Mouse (Mus musculus): ENCODE data around the gene Prickle3. TPM values are rescaled to one million over a fixed set of nuclear protein-coding genes. Genes with fewer than 3 reads are reported as not detected.

The Prickle3 gene
- polyA plus RNA-seq, 1 experiment, result 13.0 TPM

GRCm38 (mm10) chrX:7670921-7671623 is 14.0 kb downstream of the Prickle3 start, which contains the start of gene Plp2:
Gene Plp2 (minus strand): TSS chrX:7671390.
- Histone ChIP-seq H3K4me3 (ENCODE audit: low read depth, low read length) (peak within 1 kb of the TSS; percentile 87), H3K27ac (ENCODE audit: insufficient read depth, low read depth, low read length) (peak within 1 kb of the TSS; percentile 77), H3K27me3 (ENCODE audit: control insufficient read depth, insufficient read depth, low read length) (no peaks in the 10 kb centered on the region), H3K36me3 (ENCODE audit: control insufficient read depth, insufficient read depth, low read length) (peaks cover 11% of the 10 kb centered on the region), H3K4me1 (ENCODE audit: control insufficient read depth, insufficient read depth, insufficient read length, low read length) (peaks cover 5% of the 10 kb centered on the region; the same call in 1 of the 2 replicates)
- no peak for TF ChIP-seq POLR2A (IDR thresholded peaks at IDR 0.05; ENCODE audit: low read depth, low read length)
- TF ChIP-seq CTCF (IDR thresholded peaks at IDR 0.05; ENCODE audit: extremely low read depth, insufficient read length, insufficient replicate concordance, low read depth, low read length), result no peak
- 11% methylated on average over 35 of the region's 36 CpGs for WGBS

GRCm38 (mm10) chrX:7672739-7673138 is 15.7 kb downstream of the Prickle3 start:
- Histone ChIP-seq H3K4me1 (ENCODE audit: control insufficient read depth, insufficient read depth, insufficient read length, low read length) (peaks cover 4% of the 10 kb centered on the region; the same call in 1 of the 2 replicates), H3K27ac (ENCODE audit: insufficient read depth, low read depth, low read length) (no peak overlapping the region), H3K27me3 (ENCODE audit: control insufficient read depth, insufficient read depth, low read length) (no peaks in the 10 kb centered on the region), H3K4me3 (ENCODE audit: low read depth, low read length) (no peak overlapping the region), H3K36me3 (ENCODE audit: control insufficient read depth, insufficient read depth, low read length) (peaks cover 2% of the 10 kb centered on the region; the same call in 1 of the 2 replicates)
- no peak for TF ChIP-seq POLR2A (IDR thresholded peaks at IDR 0.05; ENCODE audit: low read depth, low read length)
- TF ChIP-seq CTCF (IDR thresholded peaks at IDR 0.05; ENCODE audit: extremely low read depth, insufficient read length, insufficient replicate concordance, low read depth, low read length), result no peak
- WGBS, result 58% methylated on average over 6 of the region's 6 CpGs

DNA sequence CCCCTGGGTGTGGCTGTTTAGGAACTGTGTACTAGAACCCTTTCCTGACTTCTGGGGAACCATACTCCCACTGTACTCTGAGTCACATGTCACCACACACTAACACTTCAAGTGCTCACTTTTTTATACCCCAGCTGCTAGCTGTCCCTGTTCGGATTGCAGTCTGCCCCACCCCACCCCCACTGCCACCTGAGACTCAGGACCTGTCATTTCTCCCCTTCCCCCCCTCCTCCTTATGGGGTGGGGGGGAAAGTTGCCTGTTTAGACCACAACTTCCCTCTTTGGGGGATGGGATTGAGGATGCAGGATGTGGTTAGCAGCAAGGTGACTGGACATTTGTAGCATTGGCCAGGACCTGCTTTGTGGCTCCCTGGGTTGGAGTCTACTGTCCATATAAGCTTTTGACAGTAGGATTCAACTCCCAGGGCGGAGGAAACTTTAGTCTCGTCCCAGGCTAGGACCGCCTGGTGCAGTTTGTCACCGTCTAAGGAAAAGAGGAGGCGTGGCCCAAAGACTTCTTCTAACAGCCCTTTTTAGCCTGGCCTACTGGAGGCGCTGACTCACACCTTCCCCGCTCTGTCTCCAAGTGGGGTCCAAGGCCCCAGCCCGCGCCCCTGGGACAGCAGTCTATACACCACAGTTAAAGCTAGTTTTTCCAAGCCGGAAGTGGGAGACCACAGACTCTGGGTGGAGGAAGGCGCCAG is 16.7 kb downstream of the Prickle3 start:
- H3K4me1 ChIP-seq (ENCODE audit: control insufficient read depth, insufficient read depth, insufficient read length, low read length), result peaks cover 4% of the 10 kb centered on the region; the same call in 1 of the 2 replicates
- peaks cover 2% of the 10 kb centered on the region; the same call in 1 of the 2 replicates for H3K36me3 ChIP-seq (ENCODE audit: control insufficient read depth, insufficient read depth, low read length)
- H3K27ac ChIP-seq (ENCODE audit: insufficient read depth, low read depth, low read length), result peak overlapping the region; percentile 80
- H3K27me3 ChIP-seq (ENCODE audit: control insufficient read depth, insufficient read depth, low read length), result no peaks in the 10 kb centered on the region
- WGBS, result 13% methylated on average over 12 of the region's 12 CpGs
- peak overlapping the region; percentile 58 for H3K4me3 ChIP-seq (ENCODE audit: low read depth, low read length)
- TF ChIP-seq POLR2A (IDR thresholded peaks at IDR 0.05; ENCODE audit: low read depth, low read length), result no peak
- TF ChIP-seq CTCF (IDR thresholded peaks at IDR 0.05; ENCODE audit: extremely low read depth, insufficient read length, insufficient replicate concordance, low read depth, low read length), result no peak

- peak overlapping the region; percentile 80 for H3K27ac ChIP-seq (ENCODE audit: insufficient read depth, low read depth, low read length)
- H3K27me3 ChIP-seq (ENCODE audit: control insufficient read depth, insufficient read depth, low read length), result no peaks in the 10 kb centered on the region
- peak overlapping the region; percentile 58 for H3K4me3 ChIP-seq (ENCODE audit: low read depth, low read length)
- H3K36me3 ChIP-seq (ENCODE audit: control insufficient read depth, insufficient read depth, low read length), result no peaks in the 10 kb centered on the region
- WGBS, result 26% methylated on average over 28 of the region's 28 CpGs
- TF ChIP-seq POLR2A (IDR thresholded peaks at IDR 0.05; ENCODE audit: low read depth, low read length), result peak; percentile 16; the same call in 1 of the 2 replicates
- no peak for TF ChIP-seq CTCF (IDR thresholded peaks at IDR 0.05; ENCODE audit: extremely low read depth, insufficient read length, insufficient replicate concordance, low read depth, low read length)
- peaks cover 4% of the 10 kb centered on the region; the same call in 1 of the 2 replicates for H3K4me1 ChIP-seq (ENCODE audit: control insufficient read depth, insufficient read depth, insufficient read length, low read length)
Measured at GRCm38 (mm10) chrX:7674284-7675000, 17.4 kb downstream of the Prickle3 start.

DNA sequence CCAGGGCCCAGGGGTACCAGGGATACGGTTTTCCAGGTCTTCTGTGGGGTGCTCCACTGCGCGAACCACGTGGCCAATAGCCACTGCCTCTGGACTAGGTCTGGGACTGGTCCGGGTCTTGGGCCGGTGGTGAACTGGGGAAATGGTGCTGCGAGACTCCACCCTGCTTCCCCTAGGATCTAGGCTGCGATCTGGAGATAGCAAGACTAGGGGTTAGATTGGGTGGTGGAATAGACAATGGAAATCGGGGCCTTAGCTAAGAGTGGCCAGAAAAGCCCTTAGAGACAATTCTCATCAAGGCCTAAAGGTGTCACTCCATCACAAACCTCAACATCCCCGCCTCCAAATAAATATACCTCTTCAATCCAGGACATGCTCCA is 17.9 kb downstream of the Prickle3 start:
- 20% methylated on average over 10 of the region's 10 CpGs for WGBS
- H3K27me3 ChIP-seq (ENCODE audit: control insufficient read depth, insufficient read depth, low read length), result no peaks in the 10 kb centered on the region
- H3K27ac ChIP-seq (ENCODE audit: insufficient read depth, low read depth, low read length), result no peak overlapping the region
- no peaks in the 10 kb centered on the region for H3K36me3 ChIP-seq (ENCODE audit: control insufficient read depth, insufficient read depth, low read length)
- H3K4me3 ChIP-seq (ENCODE audit: low read depth, low read length), result peak overlapping the region; percentile 58
- TF ChIP-seq CTCF (IDR thresholded peaks at IDR 0.05; ENCODE audit: extremely low read depth, insufficient read length, insufficient replicate concordance, low read depth, low read length) (no peak), POLR2A (IDR thresholded peaks at IDR 0.05; ENCODE audit: low read depth, low read length) (no peak)
- peaks cover 4% of the 10 kb centered on the region; the same call in 1 of the 2 replicates for H3K4me1 ChIP-seq (ENCODE audit: control insufficient read depth, insufficient read depth, insufficient read length, low read length)

DNA sequence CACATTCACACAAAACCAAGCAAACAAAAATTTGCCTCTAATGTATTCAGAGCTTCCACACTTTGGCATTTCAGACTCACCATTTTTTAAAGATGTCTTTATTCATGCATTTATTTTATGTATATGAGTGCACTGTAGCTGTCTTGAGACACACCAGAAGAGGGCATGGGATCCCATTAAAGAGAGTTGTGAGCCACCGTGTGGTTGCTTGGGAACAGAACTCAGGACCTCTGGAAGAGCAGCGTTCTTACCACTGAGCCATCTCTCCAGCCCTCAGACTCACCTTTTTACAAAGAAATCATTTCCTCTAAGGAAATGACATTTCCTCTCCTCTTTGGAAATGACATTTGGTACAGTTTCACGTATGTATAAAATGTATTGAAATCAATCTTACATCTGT is 21.9 kb downstream of the Prickle3 start:
- TF ChIP-seq POLR2A (IDR thresholded peaks at IDR 0.05; ENCODE audit: low read depth, low read length), result no peak
- no peak for TF ChIP-seq CTCF (IDR thresholded peaks at IDR 0.05; ENCODE audit: extremely low read depth, insufficient read length, insufficient replicate concordance, low read depth, low read length)
- 37% methylated on average over 3 of the region's 3 CpGs for WGBS
- no peaks in the 10 kb centered on the region for H3K36me3 ChIP-seq (ENCODE audit: control insufficient read depth, insufficient read depth, low read length)

More for the DNA sequence above, 21.9 kb downstream of the Prickle3 start:
- no peak overlapping the region for H3K4me3 ChIP-seq (ENCODE audit: low read depth, low read length)
- H3K4me1 ChIP-seq (ENCODE audit: control insufficient read depth, insufficient read depth, insufficient read length, low read length), result no peaks in the 10 kb centered on the region
- H3K27ac ChIP-seq (ENCODE audit: insufficient read depth, low read depth, low read length), result no peak overlapping the region
- no peaks in the 10 kb centered on the region for H3K27me3 ChIP-seq (ENCODE audit: control insufficient read depth, insufficient read depth, low read length)

Data from small intestine, adult 2 months (tissue).